Mouse (Mus musculus): ENCODE measurements at regions not wholly inside any gene's neighbourhood (a gene's known extent, or its start where the extent isn't known, plus 50 kb on each side); places are given as distances from the start of the nearest gene placed in this dataset.

- TF ChIP-seq ETS1 (conservative IDR thresholded peaks at IDR 0.05; ENCODE audit: low read depth, low read length): no peak
- no peak for TF ChIP-seq MYC (IDR thresholded peaks at IDR 0.05; ENCODE audit: low read depth, low read length)
- no peak for TF ChIP-seq POLR2A (IDR thresholded peaks at IDR 0.05; ENCODE audit: low read depth, low read length)
- TF ChIP-seq SMC3 (IDR thresholded peaks at IDR 0.05; ENCODE audit: low read depth, low read length): no peak
- TF ChIP-seq TCF12 (IDR thresholded peaks at IDR 0.05; ENCODE audit: low read depth, low read length): no peak
These were observed 159.5 kb downstream of the Car8 start for GRCm38 (mm10) chr4:8079349-8079748.

Data from CH12.LX (cell line).